Mouse (Mus musculus): ENCODE data around the gene Adh7.

- no peak for TF ChIP-seq TCF12 (IDR thresholded peaks at IDR 0.05; ENCODE audit: insufficient read depth, poor library complexity, severe bottlenecking)
- TF ChIP-seq POLR2A (IDR thresholded peaks at IDR 0.05; ENCODE audit: insufficient read length, low read depth) = no peak
These were observed 8.3 kb downstream of the Adh7 start for GRCm38 (mm10) chr3:138225853-138226252.
